Mouse (Mus musculus): ENCODE data around the gene Ap2a1.
"Not testable (repeated sequence)": the region's sequence is repeated elsewhere in the genome, so short reads cannot be mapped to it uniquely, and the experiment has no call there.

The Ap2a1 gene

DNA sequence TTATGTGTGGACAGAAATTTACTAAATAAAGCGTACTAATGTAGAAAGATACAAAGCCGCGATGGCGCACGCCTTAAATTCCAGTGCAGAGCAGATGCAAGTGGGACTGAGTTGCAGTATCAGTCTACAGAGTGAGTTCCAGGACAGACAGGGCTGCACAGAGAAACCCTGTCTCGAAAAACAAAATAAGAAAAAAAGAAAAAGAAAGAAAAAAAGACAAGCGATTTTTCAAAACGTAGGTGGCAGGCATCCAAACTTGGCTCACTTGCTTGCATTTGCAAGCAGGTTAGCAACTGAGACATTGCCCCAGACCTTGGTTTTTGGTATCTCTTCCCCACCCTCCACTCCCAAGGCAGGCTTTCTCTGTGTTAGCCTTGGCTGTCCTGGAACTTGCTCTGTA, 36.1 kb downstream of the Ap2a1 start:
- no peak for DNase-seq

DNA sequence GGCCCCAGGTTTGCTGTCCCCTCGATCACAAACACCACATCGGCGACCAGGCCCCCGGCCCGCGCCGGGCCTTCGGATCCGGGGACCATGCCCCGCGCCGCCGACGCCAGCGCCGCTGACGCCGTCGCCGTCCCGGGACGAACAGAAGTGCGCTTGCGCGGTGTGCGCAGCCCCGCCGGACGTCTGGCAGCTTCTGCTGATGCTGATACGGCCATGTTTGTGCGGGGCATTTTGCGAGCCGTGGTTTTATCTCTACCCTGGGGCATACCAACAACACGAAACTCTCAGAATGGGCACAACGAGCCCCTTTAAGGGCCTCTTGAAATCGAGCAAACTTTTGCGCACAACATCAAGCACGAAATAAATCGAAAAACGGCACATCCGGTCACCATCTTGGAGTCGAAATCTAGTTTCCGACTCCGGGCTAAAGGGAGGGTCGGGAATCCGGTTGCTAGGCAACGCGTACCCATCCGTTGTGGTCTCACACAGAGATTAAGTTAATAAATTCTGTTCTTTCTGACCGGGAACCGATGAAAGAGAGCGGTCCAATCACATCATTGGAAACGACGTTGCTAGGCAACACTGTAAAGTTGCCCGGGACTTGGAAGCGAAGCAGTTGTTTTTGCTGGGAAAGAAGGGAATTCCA, 36.9 kb downstream of the Ap2a1 start, which contains the start of gene Med25:
TSS of gene Med25 (minus strand) at position 437 of the 646 bp plus-strand sequence.
- peak; percentile 91 for DNase-seq

GRCm38 (mm10) chr7:44891611-44892010, 37.7 kb downstream of the Ap2a1 start:
- no peak for DNase-seq

DNA sequence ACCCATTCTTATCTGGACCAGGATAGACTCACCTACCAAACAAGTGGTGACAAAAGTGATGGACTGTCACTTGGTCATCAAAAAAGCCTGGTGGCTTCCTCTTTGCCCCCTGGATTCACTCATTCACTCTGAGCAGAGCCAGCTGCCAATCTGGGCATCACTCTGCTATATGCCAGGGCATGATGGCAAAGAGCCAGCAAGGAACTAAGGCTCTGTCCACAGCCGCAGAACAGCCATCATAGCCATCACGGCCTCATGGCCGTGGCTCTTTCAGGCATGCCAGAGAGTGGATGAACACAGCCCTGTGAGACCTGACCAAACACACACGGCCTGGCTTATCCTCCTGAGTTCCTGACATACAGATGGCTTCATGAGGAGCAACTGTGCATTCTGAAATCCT, 38.6 kb downstream of the Ap2a1 start:
- DNase-seq, result no peak

DNA sequence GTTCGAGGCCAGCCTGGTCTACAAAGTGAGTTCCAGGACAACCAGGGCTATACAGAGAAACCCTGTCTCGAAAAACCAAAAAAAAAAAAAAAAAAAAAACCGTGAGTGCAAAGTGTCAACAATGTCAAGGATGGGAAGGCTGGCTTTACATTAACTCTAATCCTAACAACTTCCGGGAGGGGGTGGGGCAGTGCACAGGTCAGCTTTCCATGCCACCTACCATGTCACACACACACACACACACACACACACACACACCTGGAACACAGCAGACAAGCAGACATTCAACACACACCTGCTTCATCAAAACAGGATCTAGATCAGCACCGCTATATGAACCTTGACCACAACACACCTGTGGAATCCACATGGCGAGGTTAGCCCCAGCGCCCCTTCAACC, 39.1 kb downstream of the Ap2a1 start:
- no peak for DNase-seq

GRCm38 (mm10) chr7:44888256-44889105, 40.8 kb downstream of the Ap2a1 start:
- DNase-seq, result no peak

GRCm38 (mm10) chr7:44886964-44887363, 42.3 kb downstream of the Ap2a1 start:
- DNase-seq, result no peak

- DNase-seq, result no peak
Measured at GRCm38 (mm10) chr7:44884637-44885036, 44.7 kb downstream of the Ap2a1 start.

GRCm38 (mm10) chr7:44883036-44883435, 46.3 kb downstream of the Ap2a1 start:
- no peak for DNase-seq

DNA sequence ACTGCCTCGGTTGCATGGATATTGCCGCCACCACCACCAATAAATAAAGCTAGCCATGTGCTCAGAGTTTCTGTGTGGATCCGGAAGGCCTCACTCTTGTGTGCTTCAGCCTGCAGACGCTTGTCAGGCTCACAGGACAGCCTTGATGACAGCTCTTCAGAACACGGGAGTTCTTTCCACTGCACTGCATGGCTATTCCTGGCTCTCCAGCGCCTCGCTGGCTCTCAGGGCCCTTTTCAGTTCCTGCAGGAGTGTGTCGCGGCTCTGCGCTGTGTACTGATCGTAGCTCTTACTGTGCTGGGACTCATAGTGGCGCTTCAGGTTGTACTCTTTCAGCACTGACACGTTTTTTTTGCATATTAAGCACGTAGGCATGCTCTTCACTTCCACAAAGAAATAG, 51.5 kb downstream of the Ap2a1 start:
- no peak for DNase-seq

GRCm38 (mm10) chr7:44871774-44872173, 57.5 kb downstream of the Ap2a1 start:
- not testable (repeated sequence) for DNase-seq

DNA sequence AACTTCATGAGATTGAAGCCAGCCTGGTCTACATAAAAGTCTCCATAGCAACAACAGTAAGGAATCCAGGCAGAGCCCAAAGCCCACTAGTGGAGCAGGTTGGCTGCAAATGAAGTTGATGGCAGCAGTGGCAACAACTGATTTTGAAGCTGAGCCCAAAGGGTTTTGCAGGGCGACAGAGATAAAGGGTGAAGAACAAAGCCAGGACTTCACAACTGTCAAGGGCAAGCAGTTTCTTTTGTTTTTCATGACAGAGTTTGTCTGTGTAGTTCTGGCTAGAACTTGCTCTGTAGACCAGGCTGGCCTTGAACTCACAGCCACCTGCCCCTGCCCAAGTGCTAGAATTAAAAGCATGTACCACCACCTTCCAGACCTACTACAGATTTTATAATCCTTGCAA, 58.1 kb downstream of the Ap2a1 start:
- DNase-seq, result no peak

DNA sequence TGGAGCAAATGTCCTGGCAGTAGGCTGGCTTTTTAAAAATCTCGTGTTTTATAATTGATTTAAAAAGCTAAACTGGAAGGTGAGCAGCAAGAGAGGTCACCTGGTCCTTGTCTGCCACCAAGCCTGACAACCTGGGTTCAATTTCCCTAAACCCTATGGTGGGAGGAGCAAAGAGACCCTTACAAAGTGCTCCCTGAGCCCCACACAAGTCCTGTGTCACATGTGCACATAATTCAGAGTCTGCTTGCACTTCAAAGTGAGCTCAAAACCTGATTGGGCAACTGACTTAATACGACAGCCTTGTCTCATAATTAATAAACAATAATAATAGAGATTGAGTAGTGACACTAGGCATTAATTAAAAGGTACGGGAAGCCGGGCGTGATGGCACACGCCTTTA, 58.7 kb downstream of the Ap2a1 start:
- no peak for DNase-seq

DNA sequence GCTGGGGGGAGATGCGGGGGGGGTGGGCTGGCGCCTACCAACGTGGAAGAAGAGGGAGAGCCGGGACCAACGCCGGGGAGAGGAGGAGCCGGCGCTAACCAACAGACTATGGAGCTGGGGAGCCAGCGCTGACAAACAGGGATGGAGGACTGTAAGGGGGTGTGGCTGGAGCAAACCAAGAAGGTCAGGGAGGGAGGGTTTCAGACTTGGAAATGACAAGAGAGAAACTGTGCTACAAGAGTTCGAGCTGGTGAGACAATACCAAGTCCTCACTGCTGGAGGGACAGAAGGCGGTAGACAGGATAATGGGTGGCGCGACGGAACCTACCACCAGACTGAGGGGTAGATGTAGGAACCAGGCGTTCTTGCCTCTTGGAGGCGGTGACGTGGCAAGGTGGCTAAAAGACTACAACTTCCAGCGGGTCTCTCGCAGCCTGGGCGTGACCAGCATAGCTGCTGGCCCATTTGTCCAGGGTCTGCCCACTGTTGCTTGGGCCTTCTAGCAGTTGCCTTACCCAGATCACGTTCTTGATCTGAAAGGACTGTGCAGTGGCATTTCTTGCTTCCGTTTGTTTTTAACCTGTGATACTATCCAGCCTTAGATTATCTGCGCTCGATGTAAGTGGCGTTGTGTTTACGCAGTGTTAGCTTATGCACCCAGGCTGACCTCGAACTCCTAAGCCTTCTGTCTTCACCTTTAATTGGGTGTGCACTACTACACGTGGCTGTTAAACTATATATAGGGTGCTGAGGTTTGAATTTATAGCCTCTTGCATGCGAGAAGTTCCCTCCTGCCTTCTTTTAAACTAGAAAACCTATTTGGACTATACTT, 59.4 kb downstream of the Ap2a1 start, which contains the start of gene Ptov1:
TSS of gene Ptov1 (minus strand) at position 92 of the 832 bp plus-strand sequence.
- peak; percentile 88 for DNase-seq

DNA sequence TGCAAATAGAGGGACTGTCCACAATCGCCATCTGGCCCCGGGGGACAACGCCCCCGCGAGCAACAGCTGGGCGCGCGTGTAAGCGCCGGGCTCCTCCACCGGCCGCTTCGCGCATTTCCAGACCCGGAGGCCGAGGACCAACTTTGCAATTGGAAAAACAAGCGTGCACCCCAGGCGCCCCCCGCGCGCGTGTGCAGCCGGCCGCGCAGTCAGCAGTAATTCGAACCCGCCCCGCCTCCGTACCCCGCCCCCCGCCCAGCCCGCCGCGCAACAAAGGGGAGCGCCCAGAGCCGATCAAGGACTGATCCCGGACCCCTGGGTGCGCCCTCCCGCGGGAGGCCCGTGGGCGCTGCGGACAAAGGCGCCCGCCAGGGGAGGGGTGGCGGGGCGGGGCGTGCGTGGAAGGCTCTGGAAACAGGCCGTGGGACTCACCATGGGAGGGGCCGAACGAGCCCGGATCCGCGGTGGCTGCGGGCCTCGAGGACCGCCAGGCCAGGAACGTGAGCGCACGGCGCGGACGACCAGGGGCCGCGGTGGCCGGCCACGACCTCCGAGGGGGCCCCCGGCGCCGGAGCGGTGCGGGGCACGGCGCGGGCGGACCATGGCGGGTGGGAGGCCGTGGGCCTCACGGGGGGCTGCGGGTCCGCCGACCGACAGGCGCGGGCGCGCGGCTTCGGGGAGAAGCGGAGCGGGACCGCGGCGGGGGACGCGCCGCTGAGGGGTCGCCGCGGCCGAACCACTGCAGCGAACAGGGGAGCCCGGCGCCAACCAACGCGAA, 60.2 kb downstream of the Ap2a1 start:
- DNase-seq, result peak; percentile 73

DNA sequence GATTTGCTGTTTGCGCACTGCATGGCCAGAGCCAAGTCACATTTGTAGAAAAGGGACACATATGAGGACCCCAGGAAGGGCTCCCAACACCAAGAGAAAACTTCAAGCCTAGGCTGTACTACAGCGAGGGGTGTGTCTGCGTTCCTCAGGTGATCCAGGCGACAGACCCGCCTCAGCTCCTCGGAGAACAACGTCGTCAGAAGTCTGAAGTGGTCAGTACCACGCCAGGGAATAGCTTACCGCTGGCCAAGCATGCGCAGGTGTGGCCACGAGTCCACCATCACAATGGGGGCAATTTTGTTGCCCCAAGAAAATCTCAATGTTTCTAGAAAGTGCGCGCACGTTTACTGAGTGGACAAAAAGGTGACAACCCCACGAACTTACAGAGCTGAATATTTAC, 60.8 kb downstream of the Ap2a1 start:
- no peak for DNase-seq

DNA sequence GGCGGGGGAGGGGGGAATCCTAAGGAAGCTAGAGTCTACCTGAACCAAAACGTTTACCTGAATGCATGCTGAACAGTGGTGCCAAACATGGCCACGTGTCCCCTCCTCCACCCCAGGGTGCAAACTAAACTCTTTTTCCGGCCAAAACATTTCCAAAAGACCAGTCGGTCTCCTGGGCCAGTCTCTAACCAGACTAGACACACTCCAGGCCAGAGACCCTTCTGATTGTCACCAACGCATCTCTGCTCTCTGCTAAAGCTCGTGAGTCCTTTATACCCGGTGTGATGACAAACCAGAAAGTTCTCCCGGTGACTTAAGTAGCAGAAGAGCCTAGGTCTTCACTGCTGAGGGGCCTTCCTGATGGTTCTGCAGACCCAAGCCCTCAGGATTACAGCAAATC, 61.5 kb downstream of the Ap2a1 start:
- no peak for DNase-seq

GRCm38 (mm10) chr7:44867010-44867702, 62.1 kb downstream of the Ap2a1 start:
- DNase-seq, result no peak

DNA sequence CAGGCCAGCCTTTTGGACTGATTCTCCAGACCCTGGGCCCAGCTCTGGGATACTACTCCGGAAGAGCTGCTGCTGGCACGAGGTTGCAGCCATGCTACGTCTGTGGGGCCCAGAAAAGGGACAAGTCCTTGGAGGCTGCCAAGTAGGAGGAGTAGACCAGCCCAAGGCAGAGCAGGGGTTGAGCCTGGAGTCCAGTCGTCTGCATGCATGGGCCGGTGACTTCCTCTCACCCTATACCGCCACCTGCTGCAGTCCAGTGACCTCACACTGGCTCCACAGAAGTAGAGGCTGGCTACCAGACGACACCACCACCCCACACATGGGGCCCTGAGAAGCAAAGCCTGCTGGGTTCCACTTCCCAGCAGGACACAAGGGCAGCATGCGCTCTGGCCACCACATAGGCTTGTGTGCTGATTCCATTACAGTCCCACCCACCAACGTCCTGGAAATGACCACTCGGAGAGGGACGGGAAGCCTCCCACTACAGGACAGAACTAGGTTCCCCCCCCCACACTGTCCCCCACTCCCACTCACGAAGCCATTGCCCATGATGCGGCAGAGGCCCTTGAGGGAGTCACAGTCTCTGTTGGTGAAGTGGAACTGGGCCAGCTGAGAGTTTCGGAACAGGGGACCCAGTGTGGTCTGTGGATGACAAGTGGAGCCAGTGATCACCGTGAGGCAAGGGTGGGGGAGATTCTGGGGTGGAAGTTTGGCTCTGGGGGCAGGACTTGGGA, 62.9 kb downstream of the Ap2a1 start:
- DNase-seq, result no peak

- peak; percentile 20 for DNase-seq
Measured at GRCm38 (mm10) chr7:44864595-44865542, 64.4 kb downstream of the Ap2a1 start.

All from thymus, postnatal 4 days (tissue).